Mouse (Mus musculus) lung, postnatal 10 days (tissue): ENCODE measurements around the gene Elf2.

Experiments used
- DNase-seq: peaks from one replicate; pipeline ENCODE4 v3.0.0; 2021

Elf2 gene

DNA sequence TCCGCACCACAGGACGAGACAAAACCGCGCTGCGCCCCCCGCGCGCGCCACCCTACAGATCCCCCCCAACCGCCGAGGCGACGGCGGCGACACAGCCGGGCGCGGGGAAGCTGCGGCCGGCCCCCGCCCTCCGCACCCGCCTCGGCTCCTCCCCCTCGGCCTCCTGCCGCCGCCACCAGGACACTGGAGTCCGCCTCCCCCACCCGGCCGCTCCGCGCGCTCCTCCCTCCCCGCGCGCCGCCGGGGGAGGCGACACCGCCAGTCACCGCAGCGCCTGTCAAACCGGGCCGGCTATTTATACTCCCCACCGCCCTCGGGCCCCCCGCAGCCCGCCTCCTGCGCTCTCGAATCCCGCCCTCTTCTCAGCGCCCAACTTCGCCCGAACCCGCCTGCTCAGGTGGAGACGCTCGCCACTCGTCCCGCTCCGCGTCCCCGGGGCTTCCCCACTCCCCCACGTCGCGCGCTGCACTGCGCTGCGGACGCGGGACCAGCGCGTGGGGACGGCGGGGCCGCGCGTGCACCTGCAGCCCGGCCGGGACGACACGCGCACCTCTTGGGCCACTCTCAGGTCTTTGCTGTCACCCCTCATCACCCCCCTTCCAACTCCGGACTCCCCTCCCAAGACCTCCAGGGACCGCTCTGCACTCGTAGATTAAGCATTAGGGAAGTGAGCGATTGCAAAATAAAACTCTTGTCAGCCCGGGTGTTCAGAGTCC, at the start of gene Elf2:
TSS of gene Elf2 (minus strand) at position 112 of the 716 bp plus-strand sequence.
- DNase-seq: peak; percentile 90

DNA sequence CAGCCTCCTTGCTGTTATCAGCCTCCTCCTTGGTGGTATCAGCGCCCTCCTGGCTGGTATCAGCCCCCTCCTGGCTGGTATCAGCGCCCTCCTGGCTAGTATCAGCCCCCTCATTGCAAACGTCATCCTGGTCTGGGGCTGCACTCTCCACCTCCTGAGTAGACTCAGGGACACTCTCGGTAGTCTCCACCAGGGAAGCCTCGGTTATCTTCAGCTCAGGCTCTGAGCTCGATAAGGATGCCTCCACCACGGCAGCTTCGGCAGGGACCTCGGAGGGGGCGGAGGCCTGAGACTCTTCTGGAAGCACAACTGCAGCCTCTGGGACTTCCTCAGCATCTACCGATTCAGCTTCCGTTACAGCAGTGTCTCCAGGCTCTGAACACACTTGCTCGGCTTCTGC, 48.4 kb upstream of the Elf2 start:
- DNase-seq: no peak

DNA sequence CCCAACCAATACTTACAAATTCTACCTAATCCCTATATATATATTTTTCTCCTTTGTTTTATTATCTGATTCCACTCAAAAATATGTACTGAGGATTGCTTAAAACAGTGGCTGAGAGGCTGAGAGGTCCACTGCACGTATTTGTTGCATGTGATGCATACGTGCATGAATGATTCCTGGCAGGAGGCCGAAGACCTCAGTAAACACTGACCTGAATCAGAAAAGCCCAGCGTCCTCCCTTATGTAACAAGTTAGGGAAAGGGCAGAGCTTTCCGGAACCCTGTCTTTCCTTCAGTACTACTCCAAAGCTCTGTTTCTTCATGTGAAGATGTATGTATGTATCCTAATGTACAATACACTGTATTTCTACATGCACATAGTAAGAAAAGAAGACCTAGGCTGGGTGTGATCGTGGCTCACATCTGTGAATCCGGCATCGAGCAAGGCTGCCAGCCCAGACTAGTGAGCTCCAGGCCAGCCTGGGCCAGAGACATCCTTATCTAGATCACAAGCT, 47.5 kb upstream of the Elf2 start:
- DNase-seq: no peak

DNA sequence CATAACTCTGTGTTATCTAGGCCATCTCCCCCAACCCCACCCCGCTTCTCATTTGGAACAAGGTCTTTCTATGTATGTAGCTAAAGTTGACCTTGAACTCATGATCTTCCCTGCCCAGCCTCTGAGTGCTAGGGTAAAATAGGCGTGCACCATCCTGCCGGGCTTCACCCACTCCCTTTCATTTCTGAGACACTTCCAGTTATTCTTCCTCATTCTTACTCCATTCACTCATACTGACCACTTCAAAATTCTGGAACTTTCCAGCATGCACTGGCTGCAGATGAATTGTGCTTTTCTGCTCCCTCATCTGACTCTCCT, 46.6 kb upstream of the Elf2 start:
- DNase-seq: no peak

DNA sequence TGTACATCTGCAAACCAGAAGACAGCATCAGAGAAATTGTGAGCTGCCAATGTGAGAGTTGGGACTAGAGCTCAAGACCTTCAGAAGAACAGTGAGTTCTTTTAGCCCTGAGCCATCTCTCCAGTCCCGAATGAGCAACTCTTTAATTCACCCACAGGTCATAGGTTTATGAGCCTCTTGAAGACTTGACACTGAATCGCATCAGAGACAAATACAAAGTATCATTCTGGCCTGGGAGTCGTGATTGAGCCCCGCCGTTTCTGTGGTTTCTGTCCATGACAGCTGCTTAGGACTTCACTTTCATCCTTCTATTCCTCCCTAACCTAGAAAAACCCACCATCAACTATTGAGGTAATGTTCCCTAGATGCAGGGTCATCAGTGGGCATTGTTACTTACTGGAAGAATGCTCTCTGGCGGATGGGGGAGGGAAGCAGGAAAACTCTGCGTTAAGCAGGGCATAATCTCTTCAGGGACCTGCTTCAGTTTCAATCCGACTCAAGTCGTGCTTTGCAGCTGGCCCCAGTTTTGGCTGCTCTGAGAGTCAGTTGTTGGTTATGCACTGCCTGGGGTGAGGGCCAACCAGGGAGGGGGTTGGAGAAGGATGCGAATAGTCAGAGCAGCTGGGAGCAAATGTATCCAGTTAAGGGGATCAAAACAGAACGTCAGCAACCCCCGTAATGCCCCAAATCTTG, 46.1 kb upstream of the Elf2 start:
- DNase-seq: no peak

DNA sequence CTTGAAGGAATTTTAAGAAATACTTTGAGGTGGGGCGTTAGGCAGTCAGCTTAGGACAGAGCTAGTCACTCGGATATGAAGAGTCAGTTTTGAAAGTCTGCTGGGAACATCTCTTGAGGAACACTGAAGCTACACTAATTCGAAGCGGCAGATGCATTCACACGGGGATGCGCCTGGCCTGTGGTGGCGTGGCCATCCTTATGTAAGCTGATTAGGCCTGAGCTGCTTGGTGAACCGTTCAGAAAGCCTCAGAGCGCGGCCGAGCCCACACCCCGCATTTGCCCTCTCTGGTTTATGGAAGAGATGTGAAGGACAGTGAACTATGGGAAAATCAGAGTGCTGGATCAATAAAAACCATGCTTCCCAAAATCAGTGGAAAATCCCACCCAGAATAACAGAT, 42.9 kb upstream of the Elf2 start:
- no peak for DNase-seq

DNA sequence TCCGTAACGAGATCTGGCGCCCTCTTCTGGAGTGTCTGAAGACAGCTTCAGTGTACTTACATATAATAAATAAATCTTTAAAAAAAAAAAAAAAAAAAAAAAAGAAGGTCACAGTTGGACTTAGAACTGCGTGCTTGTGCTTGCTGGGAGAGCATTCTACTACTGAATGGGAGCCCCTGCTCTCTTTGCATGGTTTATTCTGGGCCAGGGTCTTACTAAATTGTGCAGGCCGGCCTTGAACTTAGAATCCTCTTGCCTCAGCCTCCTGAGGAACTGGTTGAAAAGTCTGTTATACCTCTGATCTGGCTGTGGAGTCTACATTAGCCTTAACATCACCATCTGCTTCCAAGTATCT, 40.2 kb upstream of the Elf2 start:
- no peak for DNase-seq

DNA sequence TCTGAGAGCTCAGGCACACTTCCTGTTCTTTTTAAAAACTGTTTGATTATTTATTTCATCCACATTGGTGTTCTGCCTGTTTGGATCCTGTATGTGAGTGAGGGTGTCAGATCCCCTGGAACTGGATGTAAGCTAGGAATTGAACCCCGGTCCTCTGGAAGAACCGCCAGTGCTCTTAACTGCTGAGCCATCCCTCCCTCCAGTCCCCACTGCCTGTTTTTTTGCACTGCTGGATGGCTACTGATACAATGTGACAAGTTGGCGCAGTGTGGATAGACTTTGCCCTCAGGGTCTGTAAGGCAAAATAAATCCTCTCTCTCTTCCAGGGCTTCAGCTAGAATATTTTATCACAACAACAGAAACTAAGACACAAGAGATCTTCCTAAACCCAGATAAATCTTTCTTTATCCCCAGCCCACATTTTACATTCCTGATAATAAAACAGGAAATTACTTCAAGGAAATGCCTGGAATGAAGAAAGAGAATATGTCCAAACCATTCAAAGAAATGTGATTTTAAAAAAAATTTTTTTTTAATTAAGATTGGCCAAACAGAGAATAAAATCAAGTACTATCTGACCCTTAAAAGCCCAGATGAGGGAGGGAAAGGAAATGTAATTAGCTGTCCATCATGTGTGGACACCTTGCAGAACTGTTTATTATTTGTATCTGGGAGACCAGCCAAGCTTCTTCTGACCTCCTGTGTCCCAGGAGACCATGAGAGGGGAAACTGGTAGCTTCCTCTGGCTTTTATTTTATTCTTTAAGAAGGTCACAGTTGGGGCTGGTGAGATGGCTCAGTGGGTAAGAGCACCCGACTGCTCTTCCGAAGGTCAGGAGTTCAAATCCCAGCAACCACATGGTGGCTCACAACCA, 39.6 kb upstream of the Elf2 start:
- DNase-seq: peak; percentile 43

DNA sequence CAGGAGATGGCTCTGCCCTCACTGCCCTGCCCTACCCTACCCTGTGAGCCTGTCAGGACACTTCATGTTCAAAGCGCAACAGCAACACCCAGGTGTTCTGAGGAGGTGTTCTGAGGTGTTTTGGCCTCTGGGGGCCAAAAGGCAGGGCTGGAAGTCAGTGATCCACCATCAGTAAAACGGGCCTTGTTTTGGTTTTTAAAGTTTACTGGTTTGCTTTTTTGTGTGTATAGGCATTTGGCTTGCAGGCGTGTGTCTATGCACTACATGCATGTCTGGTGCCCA, 38.1 kb upstream of the Elf2 start:
- no peak for DNase-seq

DNA sequence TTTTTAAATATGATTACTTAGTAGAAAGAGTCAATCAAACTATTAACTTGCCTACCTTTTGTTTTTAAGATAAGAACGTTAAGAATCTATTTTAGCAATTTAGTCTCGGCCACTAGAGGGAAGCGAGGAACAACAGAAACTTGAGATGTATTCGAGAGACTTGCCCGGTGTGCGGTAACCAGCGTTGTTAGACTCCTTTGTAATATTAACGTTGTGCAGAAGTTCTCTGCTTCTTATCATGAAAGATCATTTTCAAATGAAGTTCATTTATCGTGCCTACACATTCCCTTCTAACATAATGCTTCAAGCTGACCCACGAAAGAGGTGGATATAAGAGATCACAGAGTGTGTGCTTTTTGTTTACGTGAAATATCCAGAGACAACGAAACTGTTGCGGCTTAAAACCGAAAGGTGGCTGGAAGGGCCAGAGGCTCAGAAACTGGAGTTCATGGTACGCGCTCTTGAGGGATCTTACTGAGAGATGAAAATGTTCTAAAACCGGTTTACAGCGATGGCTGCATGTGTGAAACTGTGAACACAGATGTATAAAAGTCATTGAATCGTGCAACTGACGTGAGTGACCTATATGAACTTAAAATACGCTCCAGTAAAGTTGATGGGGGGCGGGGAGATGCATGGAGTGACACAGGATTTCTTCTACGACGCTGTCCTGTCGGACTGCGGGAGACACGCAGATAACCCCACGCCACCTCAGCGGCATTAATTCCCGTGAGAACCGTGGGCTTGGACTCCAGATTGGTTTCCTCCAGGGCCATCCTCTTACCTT, 37.6 kb upstream of the Elf2 start:
- peak; percentile 68 for DNase-seq

DNA sequence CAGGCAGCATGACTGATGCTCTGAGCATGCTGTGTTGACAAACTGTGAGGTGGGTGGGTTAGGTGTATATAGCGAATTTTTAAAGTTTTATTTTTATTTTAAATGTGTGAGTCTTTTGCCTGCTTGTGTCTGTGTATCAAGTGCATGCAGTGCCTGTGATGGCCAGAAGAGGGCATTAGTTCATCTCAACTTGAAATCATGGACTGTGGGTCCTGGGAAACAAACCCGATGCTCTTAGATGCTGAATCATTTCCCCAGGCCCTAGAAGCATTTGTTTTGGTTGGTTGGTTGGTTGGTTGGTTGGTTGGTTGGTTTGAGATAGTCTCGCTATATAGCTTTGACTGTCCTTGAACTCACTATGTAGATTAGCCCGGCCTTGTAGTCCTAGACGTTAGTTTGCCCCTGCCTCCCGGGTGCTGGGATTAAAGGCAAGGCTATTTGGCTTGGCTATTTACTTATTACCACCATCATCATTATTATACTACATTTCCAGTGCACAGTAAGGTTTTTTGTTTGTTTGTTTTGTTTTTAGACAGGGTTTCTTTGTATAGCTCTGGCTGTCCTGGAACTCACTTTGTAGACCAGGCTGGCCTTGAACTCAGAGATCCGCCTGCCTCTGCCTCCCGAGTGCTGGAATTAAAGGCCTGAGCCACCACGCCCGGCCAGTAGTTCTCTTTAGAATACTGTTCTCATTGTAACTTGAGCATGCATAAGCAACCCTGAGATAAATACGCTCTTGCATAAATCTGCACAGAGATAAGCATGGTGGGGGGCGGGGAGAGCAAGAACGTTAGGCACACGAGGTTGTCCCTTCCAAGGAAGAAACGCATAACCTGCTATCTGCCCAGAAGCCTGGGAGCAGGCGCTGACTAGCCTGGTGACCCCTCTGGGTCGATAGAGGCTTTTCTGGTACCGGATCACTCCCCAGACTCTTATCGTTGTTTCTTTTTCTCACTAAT, 35.1 kb upstream of the Elf2 start:
- DNase-seq: peak; percentile 73

DNA sequence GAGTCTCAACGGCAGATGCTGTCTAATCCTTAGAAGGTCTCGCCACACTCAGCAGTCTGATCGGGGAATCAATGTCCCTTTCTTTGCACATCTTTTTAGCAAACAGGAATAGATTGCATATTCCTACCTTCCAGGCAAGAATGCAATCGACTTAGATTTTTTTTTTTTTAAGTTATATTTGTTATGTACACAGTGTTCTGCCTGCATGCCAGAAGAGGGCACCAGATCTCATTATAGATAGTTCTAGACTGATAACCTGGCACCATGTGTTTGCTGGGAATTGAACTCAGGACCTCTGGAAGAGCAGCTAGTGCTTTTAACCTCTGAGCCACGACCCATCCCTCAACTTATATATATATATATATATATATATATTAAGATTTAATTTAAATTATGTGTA, 33.1 kb upstream of the Elf2 start:
- DNase-seq: no peak

DNA sequence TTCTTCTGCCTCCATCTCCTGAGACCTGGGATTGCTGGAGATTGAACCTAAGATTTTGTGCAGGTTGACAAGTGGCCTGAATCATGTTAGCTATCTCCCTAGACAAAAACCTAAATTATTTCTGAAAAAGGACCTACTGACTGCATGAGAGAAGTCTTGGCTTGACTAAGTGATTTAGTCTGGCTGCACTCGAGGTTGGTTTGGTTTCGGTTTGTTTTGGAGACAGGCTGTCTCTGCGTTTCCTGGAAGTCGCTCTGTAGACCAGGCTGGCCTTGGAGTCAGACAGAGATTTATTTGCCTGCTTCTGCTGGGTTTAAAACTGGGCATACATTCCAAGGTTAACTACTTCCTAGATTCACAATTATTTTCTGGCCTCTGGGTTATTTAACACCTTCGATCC, 32.4 kb upstream of the Elf2 start:
- no peak for DNase-seq

DNA sequence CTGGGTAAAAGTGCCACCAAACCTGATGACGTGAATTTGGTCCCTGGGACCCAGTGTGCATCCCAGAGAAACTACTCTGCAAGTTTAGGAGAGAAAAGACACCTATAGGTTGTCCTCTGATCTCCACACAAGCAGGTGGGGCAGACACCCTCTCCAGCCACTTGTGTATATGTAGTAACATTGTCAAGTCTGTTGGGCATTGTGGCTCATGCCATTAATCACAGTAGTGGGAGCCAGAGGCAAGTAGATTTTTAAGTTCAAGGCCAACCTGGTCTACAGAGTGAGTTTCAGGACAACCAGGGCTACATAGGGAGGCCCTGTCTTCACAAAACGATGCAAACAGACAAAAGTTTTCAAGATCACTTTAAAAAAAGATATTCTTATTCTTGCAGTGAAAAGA, 31.4 kb upstream of the Elf2 start:
- DNase-seq: no peak

DNA sequence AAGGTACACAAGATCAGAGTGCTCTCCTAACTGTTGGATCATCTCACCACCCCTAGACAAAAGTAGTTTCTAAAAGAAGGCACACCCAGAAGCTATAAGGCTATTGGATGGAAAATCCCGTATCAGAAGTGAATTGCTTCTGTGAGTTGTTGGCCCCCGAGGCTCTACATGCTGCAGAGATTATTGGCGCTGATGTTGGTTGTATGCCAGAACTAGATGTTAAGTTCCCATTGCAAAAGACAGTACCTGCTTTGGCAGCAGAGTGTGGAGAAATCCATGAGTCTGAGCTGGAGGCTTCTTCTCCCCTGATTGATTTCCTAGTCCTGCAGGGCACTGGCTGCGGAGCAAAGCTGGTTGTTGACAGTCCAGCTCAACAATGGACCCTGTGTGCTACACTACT, 27.5 kb upstream of the Elf2 start:
- DNase-seq: no peak

DNA sequence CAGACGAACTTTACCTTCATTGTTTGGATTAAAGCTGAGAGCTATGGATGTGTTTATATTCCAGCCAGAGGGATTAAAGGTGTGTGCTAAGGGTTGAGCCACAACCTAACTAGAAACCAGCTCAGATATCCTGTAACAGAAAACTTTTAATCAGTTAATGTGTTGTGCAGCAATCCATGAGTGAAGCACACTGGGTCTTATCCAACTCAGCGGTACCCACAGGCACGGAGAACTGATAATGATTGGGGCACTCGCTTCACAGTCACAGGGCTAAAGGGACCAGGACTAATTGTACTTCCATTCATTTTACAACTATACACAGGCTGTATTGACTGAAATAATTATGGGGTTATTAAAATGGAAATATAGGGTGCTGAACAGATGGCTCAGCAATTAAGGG, 26.5 kb upstream of the Elf2 start:
- no peak for DNase-seq

DNA sequence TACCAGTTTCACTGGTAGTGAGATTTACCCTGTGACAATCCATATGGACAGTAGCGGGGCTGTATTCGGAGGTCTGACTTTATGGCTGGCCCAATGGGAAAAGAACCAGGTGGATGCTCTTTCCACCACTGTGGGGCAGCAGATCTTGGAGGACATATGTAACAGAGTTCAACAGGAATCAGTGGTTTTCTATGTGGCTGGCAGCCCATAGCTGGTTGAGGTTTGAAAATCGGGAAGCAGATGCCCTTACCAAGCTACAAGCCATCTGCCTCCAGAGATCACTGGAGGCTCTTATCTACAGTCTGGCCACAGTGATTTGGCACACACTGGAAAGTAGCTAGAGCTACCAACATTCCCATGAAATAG, 25.0 kb upstream of the Elf2 start:
- no peak for DNase-seq

DNA sequence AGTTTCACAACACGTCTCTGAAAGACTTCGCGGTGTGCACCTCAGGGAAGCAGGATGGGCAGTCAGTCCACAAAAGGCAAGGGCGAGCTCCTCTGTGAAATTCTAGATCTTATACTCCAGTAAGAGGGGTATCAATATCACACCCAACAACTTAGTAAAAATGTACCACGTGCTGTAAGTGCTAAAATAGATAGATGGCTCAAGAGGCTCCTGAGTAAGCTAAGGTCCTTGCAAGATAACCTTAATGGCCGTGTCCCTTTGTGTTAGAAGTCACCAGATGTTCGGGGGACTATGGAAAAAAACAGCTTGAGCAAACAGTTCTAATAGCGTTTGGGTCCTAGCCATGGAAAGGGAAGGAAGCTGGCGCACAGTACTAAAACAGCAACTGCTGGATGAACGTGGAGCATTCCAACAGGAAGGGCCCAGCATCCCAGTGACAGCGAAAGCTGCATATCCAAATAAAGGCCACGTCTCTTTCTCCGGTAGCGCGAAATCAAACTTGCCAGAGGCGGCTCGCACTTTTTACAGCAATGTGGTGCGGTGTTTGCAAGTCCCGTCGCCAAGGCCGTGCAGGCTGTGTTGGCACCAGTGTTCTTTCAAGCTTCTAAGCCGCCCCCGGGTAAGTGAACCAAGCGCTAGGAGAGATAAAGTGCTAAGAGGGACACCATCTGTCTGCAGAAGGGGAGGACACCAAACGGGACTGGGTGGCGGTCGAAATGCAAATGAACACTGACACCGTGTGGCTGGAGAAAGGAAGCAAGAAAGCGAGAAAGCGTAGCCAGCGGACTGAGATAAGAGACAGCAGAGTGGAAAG, 24.4 kb upstream of the Elf2 start:
- peak; percentile 87 for DNase-seq

DNA sequence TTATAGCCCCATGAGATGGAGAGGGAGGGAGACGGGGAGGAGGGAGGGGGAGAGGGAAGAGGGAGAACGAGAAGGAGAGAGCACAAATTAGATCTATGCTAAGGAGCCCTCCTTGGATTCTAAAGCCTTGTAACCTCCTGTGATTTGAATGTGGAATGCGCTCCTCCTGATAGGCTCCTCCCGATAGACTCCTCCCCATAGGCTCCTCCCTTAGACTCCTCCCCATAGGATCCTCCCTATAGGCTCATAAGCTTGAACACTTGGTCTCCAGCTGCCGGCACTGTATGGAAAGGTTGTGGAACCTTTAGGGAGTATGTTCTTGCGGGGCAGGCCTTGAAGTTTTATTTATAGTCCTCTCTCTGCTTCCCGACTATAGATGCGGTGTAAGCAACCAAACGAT, 20.6 kb upstream of the Elf2 start:
- DNase-seq: no peak

DNA sequence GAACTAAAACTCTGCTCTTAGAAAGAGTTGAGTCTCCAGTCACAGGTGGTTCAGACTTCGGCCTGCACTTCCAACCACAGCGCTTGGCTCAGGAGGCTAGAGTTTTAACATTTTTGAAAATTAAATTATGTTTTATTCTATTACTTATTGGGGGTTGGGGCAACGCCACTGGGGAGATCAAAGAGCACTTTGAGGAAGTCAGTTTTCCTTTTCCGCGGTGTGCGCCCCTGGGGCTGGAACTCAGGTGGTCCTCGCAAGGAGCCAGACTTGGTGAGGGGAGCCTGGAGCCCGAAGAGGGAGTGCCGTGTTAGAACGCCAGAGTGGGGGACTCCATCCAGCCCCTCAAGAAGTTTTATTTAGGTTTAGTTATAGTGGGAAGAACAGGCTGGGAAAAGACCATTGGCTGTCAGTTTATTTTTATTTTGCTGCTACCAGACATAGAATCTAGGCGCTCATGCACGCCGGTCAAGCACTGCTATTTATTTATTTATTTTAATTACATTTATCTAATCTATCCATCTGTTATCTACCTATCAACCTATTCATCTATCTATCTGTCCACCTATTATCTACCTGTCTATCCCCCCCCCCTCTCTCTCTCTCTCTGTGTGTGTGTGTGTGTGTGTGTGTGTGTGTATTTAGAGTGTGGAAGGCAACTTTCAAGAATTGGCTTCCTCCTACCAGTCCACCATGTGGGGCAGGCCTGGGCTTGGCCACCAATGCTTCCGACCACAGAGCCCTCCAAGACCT, 19.3 kb upstream of the Elf2 start:
- DNase-seq: no peak
